Mouse (Mus musculus) heart, adult 2 months (tissue): Measurements from ENCODE around the gene Grik5. TPM values are rescaled to one million over a fixed set of nuclear protein-coding genes. Genes with fewer than 3 reads are reported as not detected.

Source experiments
- DNase-seq, 2 experiments: peaks; one replicate each; pipeline ENCODE4 v3.0.0; 2021
- H3K27ac ChIP-seq: fragments of 200-600 bp; 2 replicates; pipeline ENCODE4 v1.8.1; 2022
- H3K27me3 ChIP-seq: fragments of 200-500 bp; 2 replicates; pipeline ENCODE4 v1.6.1; 2012; ENCODE audit warnings: mild to moderate bottlenecking, low read length, inconsistent platforms, mixed read lengths; ENCODE audit not compliant: control insufficient read depth, insufficient read depth
- H3K36me3 ChIP-seq: fragments of 200-500 bp; 2 replicates; pipeline ENCODE4 v1.6.1; 2012; ENCODE audit warnings: low read length, inconsistent platforms; ENCODE audit not compliant: control insufficient read depth, insufficient read depth
- H3K4me1 ChIP-seq: fragments of 200-500 bp; 2 replicates; pipeline ENCODE4 v1.6.1; 2011; ENCODE audit warnings: low read length; ENCODE audit not compliant: control insufficient read depth, insufficient read depth
- H3K4me3 ChIP-seq: fragments of 200-600 bp; 2 replicates; pipeline ENCODE4 v1.8.1; 2022
- H3K79me2 ChIP-seq: fragments of 200-500 bp; replicated peaks from 2 replicates; pipeline ENCODE4 v1.6.1; 2012; ENCODE audit warnings: mild to moderate bottlenecking, inconsistent platforms, low read length, moderate library complexity, mixed read lengths; ENCODE audit not compliant: control insufficient read depth, insufficient read depth
- H3K9ac ChIP-seq: fragments of 200-500 bp; 2 replicates; pipeline ENCODE4 v1.6.1; 2012; ENCODE audit warnings: low read depth, mild to moderate bottlenecking, control low read depth, inconsistent platforms, low read length, mixed read lengths
- CTCF ChIP-seq: fragments of 200-600 bp; IDR thresholded peaks from 2 replicates; pipeline ENCODE4 v1.8.1; 2022; ENCODE audit warnings: antibody characterized with exemption, mild to moderate bottlenecking, moderate library complexity
- EP300 ChIP-seq: fragments of 200-500 bp; IDR thresholded peaks from 2 replicates; pipeline ENCODE4 v1.6.1; 2011; ENCODE audit warnings: low read depth, low read length, control low read depth; ENCODE audit not compliant: insufficient read depth
- POLR2A ChIP-seq: fragments of 200-500 bp; IDR thresholded peaks from 2 replicates; pipeline ENCODE4 v1.6.1; 2011; ENCODE audit warnings: mild to moderate bottlenecking, low read depth, low read length, control low read depth; ENCODE audit not compliant: insufficient read depth
- WGBS: fragments of 180-500 bp; shearing (Covaris S2); methylation state at CpG from one replicate; pipeline ENCODE4 v1.1.7; 2018; 5-methylcytosine and 5-hydroxymethylcytosine counted together
- intact Hi-C: fragments of 180-260 bp; cut with DNase I; formaldehyde crosslinking; loops from one replicate; pipeline ENCODE4 v1.15.1; 2025
- polyA plus RNA-seq: library from polyadenylated mRNA; depleted of rRNA; stranded (reverse); fragments of >200 nt; gene quantifications from 2 replicates; pipeline ENCODE4 v1.2.3, GENCODE M21; 2012
- total RNA-seq, 2 experiments: library from RNA; stranded (reverse); gene quantifications; 2 replicates each; pipeline ENCODE4 v1.2.3; 2021

The Grik5 gene
- total and polyA plus RNA-seq, 3 experiments = 4.5 to 12.1 (median 4.6) TPM

DNA sequence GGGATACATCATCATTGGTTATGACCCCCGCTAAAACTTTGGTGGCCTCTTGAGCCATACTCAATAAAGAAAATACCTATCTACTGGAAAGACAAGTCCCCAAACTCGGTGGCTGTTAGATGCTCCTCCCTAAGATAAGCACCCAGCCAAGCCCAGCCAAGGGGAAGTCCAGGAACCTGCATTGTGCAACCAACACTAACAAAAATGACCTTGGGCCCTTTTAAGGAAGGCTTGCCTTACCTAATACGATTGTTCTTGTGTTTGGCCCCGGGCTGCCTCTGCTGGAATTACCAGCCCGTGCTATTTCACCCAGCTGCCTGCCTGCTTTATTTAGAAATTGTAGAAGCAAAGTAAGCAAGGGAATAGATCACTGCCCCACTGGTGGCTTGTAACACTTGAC is 12.5 kb upstream of the Grik5 start:
- H3K27me3 ChIP-seq = no peaks in the 10 kb centered on the region
- H3K79me2 ChIP-seq = peaks cover 4% of the 10 kb centered on the region
- TF ChIP-seq CTCF (no peak), EP300 (no peak), POLR2A (no peak)
- intact Hi-C loops = no loop called here
- peaks cover 10% of the 10 kb centered on the region for H3K36me3 ChIP-seq
- no peak overlapping the region for H3K9ac ChIP-seq
- no peak overlapping the region for H3K4me3 ChIP-seq
- peak in 1 of 2 experiments; percentile 27 for DNase-seq
- no peak overlapping the region; the same call in 1 of the 2 replicates for H3K27ac ChIP-seq
- 31% methylated on average over 5 of the region's 5 CpGs for WGBS
- peaks cover 1% of the 10 kb centered on the region for H3K4me1 ChIP-seq

DNA sequence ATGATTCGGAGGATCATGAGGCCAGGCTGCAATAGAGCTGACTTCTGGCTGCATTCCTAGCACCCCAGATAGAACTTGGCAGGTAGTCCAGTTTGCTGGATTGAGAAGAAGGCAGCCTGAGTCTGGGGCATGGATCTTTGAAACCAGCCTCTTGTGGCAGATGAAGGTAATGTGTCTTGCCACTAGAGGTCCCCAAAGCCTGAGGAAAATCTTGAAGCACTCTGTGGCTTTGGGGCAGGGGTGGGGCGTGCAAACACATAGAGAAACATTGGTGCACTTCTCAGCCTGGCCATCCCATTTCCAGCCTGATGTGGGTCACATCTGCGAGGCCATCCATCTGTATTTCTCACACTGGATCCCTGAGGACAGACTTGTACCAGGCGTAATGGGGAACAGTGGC is 10.4 kb upstream of the Grik5 start:
- Histone ChIP-seq H3K79me2 (peaks cover 6% of the 10 kb centered on the region), H3K9ac (no peak overlapping the region), H3K4me3 (no peak overlapping the region), H3K27me3 (no peaks in the 10 kb centered on the region), H3K36me3 (peaks cover 10% of the 10 kb centered on the region), H3K27ac (no peak overlapping the region), H3K4me1 (peaks cover 3% of the 10 kb centered on the region)
- intact Hi-C loops = no loop called here
- 82% methylated on average over 4 of the region's 4 CpGs for WGBS
- peak in 1 of 2 experiments; percentile 30 for DNase-seq
- TF ChIP-seq POLR2A (no peak), CTCF (peak; percentile 68), EP300 (no peak)

DNA sequence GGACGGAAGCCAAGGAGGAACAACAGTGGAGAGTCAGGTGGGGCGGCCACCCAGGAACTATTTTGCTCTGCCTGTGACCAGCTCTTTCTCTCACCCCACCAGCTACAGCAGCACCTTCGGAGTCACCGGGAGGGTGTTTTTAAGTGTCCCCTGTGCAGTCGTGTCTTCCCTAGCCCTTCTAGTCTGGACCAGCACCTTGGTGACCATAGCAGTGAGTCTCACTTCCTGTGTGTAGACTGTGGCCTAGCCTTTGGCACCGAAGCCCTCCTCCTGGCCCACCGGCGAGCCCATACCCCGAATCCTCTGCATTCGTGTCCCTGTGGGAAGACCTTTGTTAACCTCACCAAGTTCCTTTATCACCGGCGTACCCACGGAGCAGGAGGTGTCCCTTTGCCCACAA is 8.3 kb upstream of the Grik5 start:
- Histone ChIP-seq H3K27ac (no peak overlapping the region), H3K4me3 (no peak overlapping the region), H3K79me2 (peaks cover 8% of the 10 kb centered on the region), H3K27me3 (no peaks in the 10 kb centered on the region), H3K36me3 (peaks cover 10% of the 10 kb centered on the region), H3K9ac (no peak overlapping the region), H3K4me1 (peaks cover 5% of the 10 kb centered on the region)
- WGBS = 86% methylated on average over 13 of the region's 13 CpGs
- TF ChIP-seq POLR2A (no peak), CTCF (no peak), EP300 (no peak)
- intact Hi-C loops = no loop called here
- DNase-seq = no peak

DNA sequence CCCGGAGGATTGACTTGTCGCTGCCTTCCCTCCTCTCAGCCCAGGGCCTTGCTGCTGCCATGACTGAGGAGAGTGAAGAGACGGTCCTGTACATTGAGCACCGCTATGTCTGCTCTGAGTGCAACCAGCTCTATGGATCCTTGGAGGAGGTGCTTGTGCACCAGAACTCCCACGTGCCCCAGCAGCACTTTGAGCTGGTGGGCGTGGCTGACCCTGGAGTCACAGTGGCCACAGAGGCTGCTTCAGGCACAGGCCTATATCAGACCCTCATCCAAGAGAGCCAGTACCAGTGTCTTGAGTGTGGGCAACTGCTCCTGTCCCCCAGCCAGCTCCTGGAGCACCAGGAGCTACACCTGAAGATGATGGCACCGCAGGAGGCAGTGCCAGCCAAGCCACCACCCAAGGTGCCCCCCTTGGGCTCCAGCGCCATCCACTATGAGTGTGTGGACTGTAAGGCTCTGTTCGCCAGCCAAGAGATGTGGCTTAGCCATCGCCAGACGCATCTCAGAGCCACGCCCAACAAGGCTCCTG is 7.4 kb upstream of the Grik5 start:
- no peaks in the 10 kb centered on the region for H3K27me3 ChIP-seq
- DNase-seq = no peak
- H3K79me2 ChIP-seq = peaks cover 8% of the 10 kb centered on the region
- intact Hi-C loops = loop anchor here (2.0 to 5.0 kb wide), 3 partner anchors 105 to 192 kb away; no protein-coding TSS in a partner anchor
- no peak overlapping the region for H3K27ac ChIP-seq
- WGBS = 78% methylated on average over 12 of the region's 12 CpGs
- peaks cover 4% of the 10 kb centered on the region for H3K4me1 ChIP-seq
- no peak overlapping the region for H3K4me3 ChIP-seq
- TF ChIP-seq EP300 = no peak
- TF ChIP-seq CTCF = no peak
- TF ChIP-seq POLR2A = no peak
- no peak overlapping the region for H3K9ac ChIP-seq
- H3K36me3 ChIP-seq = peaks cover 7% of the 10 kb centered on the region

DNA sequence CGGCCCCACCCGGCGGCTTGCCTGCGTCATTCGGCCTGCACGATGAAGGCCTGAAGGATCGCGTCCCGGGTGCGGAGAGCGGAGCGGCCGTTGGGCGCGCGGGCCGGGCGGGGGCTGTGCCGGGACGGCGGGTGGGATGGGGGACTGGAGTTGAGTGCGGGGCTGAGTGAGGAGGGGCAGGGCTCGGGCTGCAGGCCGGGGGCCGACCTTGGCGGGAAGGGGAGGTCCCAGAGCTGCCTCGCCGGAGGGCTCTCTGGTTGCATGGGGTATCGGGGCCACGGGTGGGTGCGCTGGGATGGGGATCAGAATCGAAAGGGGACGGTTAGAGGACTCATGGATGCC is 5.2 kb upstream of the Grik5 start:
- peaks cover 8% of the 10 kb centered on the region for H3K79me2 ChIP-seq
- DNase-seq = no peak
- no peaks in the 10 kb centered on the region for H3K27me3 ChIP-seq
- intact Hi-C loops = loop anchor here (5.0 kb wide), 2 partner anchors 170 to 190 kb away; no protein-coding TSS in a partner anchor
- H3K27ac ChIP-seq = peak overlapping the region; percentile 92
- H3K4me1 ChIP-seq = peaks cover 4% of the 10 kb centered on the region; the same call in 1 of the 2 replicates
- peak overlapping the region; percentile 91 for H3K4me3 ChIP-seq
- under 1% methylated on average over 33 of the region's 33 CpGs for WGBS
- H3K9ac ChIP-seq = peak overlapping the region; percentile 91
- TF ChIP-seq CTCF (no peak), EP300 (no peak), POLR2A (no peak)
- no peaks in the 10 kb centered on the region; the same call in 1 of the 2 replicates for H3K36me3 ChIP-seq

DNA sequence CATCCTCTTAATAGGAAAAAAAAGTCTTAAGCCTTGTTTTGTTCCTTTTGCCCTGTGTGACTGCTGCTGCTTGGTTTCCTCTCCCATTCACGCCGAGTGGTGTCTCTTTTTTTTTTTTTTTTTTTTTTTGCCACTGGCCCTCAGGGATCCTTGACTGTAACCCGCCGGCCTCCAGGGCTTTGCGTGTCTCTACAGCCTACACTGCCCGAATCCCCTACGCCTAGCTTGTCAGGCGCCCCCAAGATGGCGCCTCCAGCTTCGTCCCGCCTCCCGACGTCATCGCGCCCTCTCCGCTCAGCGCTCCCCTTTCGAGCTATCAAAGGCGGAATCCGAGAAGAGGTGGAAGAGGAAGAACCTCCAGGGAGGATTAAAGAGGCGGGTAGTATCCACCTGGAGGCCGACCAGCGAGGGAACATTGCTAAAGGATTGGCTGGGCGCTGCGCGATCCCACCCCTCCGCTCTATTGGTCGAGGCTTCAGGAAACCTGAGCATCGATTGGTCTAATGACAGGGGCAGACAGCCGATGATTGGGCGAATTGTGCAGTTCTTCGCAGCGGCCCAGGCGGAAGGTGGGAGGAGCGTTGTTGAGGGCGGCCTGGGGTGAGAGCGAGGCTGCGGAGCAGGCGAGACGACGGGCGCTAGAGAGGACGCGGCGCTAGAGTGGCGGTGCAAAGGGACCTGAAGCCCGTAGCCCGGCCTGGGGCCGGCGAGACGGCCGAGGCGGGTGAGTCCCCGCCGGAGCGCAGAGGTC is 4.7 kb upstream of the Grik5 start:
- peak; percentile 1; the same call in 1 of the 2 replicates for TF ChIP-seq CTCF
- no peak for TF ChIP-seq EP300
- peak; percentile 88 for TF ChIP-seq POLR2A
- Histone ChIP-seq H3K27me3 (no peaks in the 10 kb centered on the region), H3K79me2 (peaks cover 7% of the 10 kb centered on the region), H3K4me1 (peaks cover 4% of the 10 kb centered on the region; the same call in 1 of the 2 replicates), H3K4me3 (peak overlapping the region; percentile 91), H3K27ac (peak overlapping the region; percentile 94), H3K9ac (peak overlapping the region; percentile 91), H3K36me3 (no peaks in the 10 kb centered on the region; the same call in 1 of the 2 replicates)
- under 1% methylated on average over 56 of the region's 56 CpGs for WGBS
- intact Hi-C loops = loop anchor here (5.0 kb wide), 2 partner anchors 170 to 190 kb away; no protein-coding TSS in a partner anchor
- peak; percentile 94 to 98 for DNase-seq
